Comparison of ENCODE assay signal across 27 mouse cellular contexts in the genomic region with DNA sequence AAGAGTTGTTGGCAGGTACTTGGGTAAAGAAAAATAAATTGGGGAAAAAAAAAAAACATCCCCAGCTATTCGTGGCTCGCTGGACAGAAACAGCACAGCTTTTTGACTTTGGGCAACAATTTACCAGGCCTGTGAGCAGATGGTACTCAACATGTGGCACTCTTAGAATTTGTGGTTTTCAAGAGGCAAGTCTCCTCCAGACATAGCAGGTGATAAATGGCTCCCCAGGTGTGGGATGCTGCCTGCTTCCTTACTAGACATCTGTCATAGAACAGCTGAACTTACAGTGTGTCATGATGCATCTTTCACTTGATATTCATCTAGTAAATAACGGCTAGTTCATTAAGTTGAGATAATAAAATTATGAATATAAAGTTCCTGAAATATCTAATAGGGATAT.
DNase-seq lines count a peak whose midpoint lies in the region; ATAC-seq and TF ChIP-seq lines count a peak whose summit lies in the region.
"Had no signal": no experiment of that assay in that cellular context is flagged by ENCODE, and none has a peak within 500 bp of the region (broad histone marks: within the 10 kb centered on the region; RNA-seq: fewer than 3 reads in every experiment).

No protein-coding gene starts in this region.

- H3K4me2 ChIP-seq in hindbrain, postnatal 0 days (ENCODE audit: low read depth, low read length), result no peak overlapping the region
- no peak overlapping the region for H3K4me2 ChIP-seq in hindbrain, embryonic 11.5 days (replicated peaks; ENCODE audit: low read depth, low read length)
- no peak overlapping the region for H3K4me2 ChIP-seq in neural tube, embryonic 14.5 days (ENCODE audit: low read depth, low read length)
- H3K4me2 ChIP-seq in neural tube, embryonic 15.5 days, result no peak overlapping the region
- H3K4me2 ChIP-seq: embryonic facial prominence, embryonic 12.5 days; embryonic facial prominence, embryonic 15.5 days; forebrain, embryonic 12.5 days; heart, embryonic 13.5 days; hindbrain, embryonic 12.5 days had no signal

- H3K4me3 ChIP-seq in hindbrain, postnatal 0 days (ENCODE audit: low read length), result no peak overlapping the region
- H3K4me3 ChIP-seq in hindbrain, embryonic 11.5 days (ENCODE audit: low read depth, low read length), result no peak overlapping the region
- no peak overlapping the region for H3K4me3 ChIP-seq in neural tube, embryonic 14.5 days (ENCODE audit: low read depth, low read length)
- no peak overlapping the region for H3K4me3 ChIP-seq in neural tube, embryonic 15.5 days (replicated peaks)
- H3K4me3 ChIP-seq: embryonic facial prominence, embryonic 12.5 days; embryonic facial prominence, embryonic 15.5 days; forebrain, embryonic 12.5 days; heart, adult 2 months; heart, embryonic 10.5 days; heart, embryonic 13.5 days; hindbrain, embryonic 12.5 days had no signal

- WGBS in hindbrain, postnatal 0 days, result 48% methylated on average over 3 of the region's 3 CpGs
- WGBS in hindbrain, embryonic 11.5 days, result 82% methylated on average over 3 of the region's 3 CpGs
- 62% methylated on average over 3 of the region's 3 CpGs for WGBS in neural tube, embryonic 14.5 days
- WGBS in neural tube, embryonic 15.5 days, result 55% methylated on average over 3 of the region's 3 CpGs

- no peak overlapping the region for H3K9ac ChIP-seq in hindbrain, postnatal 0 days (replicated peaks; ENCODE audit: low read length)
- no peak overlapping the region for H3K9ac ChIP-seq in hindbrain, embryonic 11.5 days (ENCODE audit: low read depth, low read length)
- no peak overlapping the region for H3K9ac ChIP-seq in neural tube, embryonic 14.5 days (replicated peaks; ENCODE audit: low read depth, low read length)
- no peak overlapping the region for H3K9ac ChIP-seq in neural tube, embryonic 15.5 days (replicated peaks)
- H3K9ac ChIP-seq: embryonic facial prominence, embryonic 12.5 days; embryonic facial prominence, embryonic 15.5 days; forebrain, embryonic 12.5 days; heart, embryonic 13.5 days; hindbrain, embryonic 12.5 days had no signal

- DNase-seq in cerebellum, postnatal 14 days, result peak; percentile 2 to 14
- no peak for DNase-seq in cerebellum, postnatal 4 days (ENCODE audit: low spot score in 2 of 2)
- DNase-seq in hindbrain, postnatal 0 days (ENCODE audit: low spot score), result peak; percentile 58
- no peak for DNase-seq in hindbrain, embryonic 11.5 days (ENCODE audit: low spot score)
- no peak for DNase-seq in spleen, postnatal 10 days (ENCODE audit: low spot score in 2 of 2)
- DNase-seq: adrenal gland, adult 2 months; adrenal gland, postnatal 14 days; B cell, adult 2 months; cerebellum, adult 18-20 months; cerebellum, adult 9-10 months; gastrocnemius, postnatal 10 days; gastrocnemius, postnatal 36 days; heart, adult 2 months; heart, postnatal 14 days; heart, postnatal 4 days had no signal

- H3K36me3 ChIP-seq in hindbrain, postnatal 0 days (ENCODE audit: insufficient read depth, low read length), result no peaks in the 10 kb centered on the region
- H3K36me3 ChIP-seq in hindbrain, embryonic 11.5 days (ENCODE audit: control insufficient read depth, insufficient read depth, low read length), result no peaks in the 10 kb centered on the region
- no peaks in the 10 kb centered on the region for H3K36me3 ChIP-seq in neural tube, embryonic 14.5 days (ENCODE audit: control insufficient read depth, insufficient read depth, low read length)
- no peaks in the 10 kb centered on the region for H3K36me3 ChIP-seq in neural tube, embryonic 15.5 days
- H3K36me3 ChIP-seq: embryonic facial prominence, embryonic 12.5 days; embryonic facial prominence, embryonic 15.5 days; forebrain, embryonic 12.5 days; G1E; heart, embryonic 10.5 days; heart, embryonic 13.5 days; hindbrain, embryonic 12.5 days had no signal

- no peaks in the 10 kb centered on the region for H3K9me3 ChIP-seq in hindbrain, postnatal 0 days (ENCODE audit: low read length)
- H3K9me3 ChIP-seq in hindbrain, embryonic 11.5 days (ENCODE audit: control insufficient read depth, low read length), result no peaks in the 10 kb centered on the region
- no peaks in the 10 kb centered on the region for H3K9me3 ChIP-seq in neural tube, embryonic 14.5 days (ENCODE audit: control insufficient read depth, low read length)
- no peaks in the 10 kb centered on the region for H3K9me3 ChIP-seq in neural tube, embryonic 15.5 days (replicated peaks)
- H3K9me3 ChIP-seq: embryonic facial prominence, embryonic 12.5 days; embryonic facial prominence, embryonic 15.5 days; forebrain, embryonic 12.5 days; G1E; heart, embryonic 10.5 days; heart, embryonic 13.5 days; hindbrain, embryonic 12.5 days had no signal

- ATAC-seq in hindbrain, postnatal 0 days, result peak; percentile 49; the same call in 1 of the 2 replicates
- ATAC-seq in hindbrain, embryonic 11.5 days (ENCODE audit: low FRiP score), result no peak
- ATAC-seq in neural tube, embryonic 14.5 days (ENCODE audit: low read depth), result peak; percentile 44; the same call in 1 of the 2 replicates
- ATAC-seq in neural tube, embryonic 15.5 days (ENCODE audit: low FRiP score), result no peak
- ATAC-seq: forebrain, embryonic 16.5 days; intestine, postnatal 0 days; Patski had no signal

- H3K4me1 ChIP-seq in hindbrain, postnatal 0 days (ENCODE audit: insufficient read depth, low read length), result no peaks in the 10 kb centered on the region
- no peaks in the 10 kb centered on the region for H3K4me1 ChIP-seq in hindbrain, embryonic 11.5 days (replicated peaks; ENCODE audit: control insufficient read depth, insufficient read depth, low read length)
- H3K4me1 ChIP-seq in neural tube, embryonic 14.5 days (ENCODE audit: control insufficient read depth, insufficient read depth, low read length), result no peaks in the 10 kb centered on the region
- H3K4me1 ChIP-seq in neural tube, embryonic 15.5 days, result no peaks in the 10 kb centered on the region
- H3K4me1 ChIP-seq: embryonic facial prominence, embryonic 12.5 days; embryonic facial prominence, embryonic 15.5 days; forebrain, embryonic 12.5 days; heart, embryonic 10.5 days; heart, embryonic 13.5 days; hindbrain, embryonic 12.5 days had no signal

- H3K27me3 ChIP-seq in hindbrain, postnatal 0 days (ENCODE audit: insufficient read depth, low read length), result no peaks in the 10 kb centered on the region
- no peaks in the 10 kb centered on the region for H3K27me3 ChIP-seq in hindbrain, embryonic 11.5 days (ENCODE audit: control insufficient read depth, insufficient read depth, low read length)
- H3K27me3 ChIP-seq in neural tube, embryonic 14.5 days (ENCODE audit: control insufficient read depth, insufficient read depth, low read length), result no peaks in the 10 kb centered on the region
- H3K27me3 ChIP-seq in neural tube, embryonic 15.5 days (replicated peaks), result no peaks in the 10 kb centered on the region
- H3K27me3 ChIP-seq: embryonic facial prominence, embryonic 12.5 days; embryonic facial prominence, embryonic 15.5 days; forebrain, embryonic 12.5 days; heart, embryonic 13.5 days; hindbrain, embryonic 12.5 days; Patski had no signal

- no peak for TF ChIP-seq CTCF in hindbrain, postnatal 0 days (IDR thresholded peaks at IDR 0.05; ENCODE audit: low read depth)

- no peak overlapping the region for H3K27ac ChIP-seq in hindbrain, postnatal 0 days
- H3K27ac ChIP-seq in hindbrain, embryonic 11.5 days (ENCODE audit: low read depth, low read length), result no peak overlapping the region
- H3K27ac ChIP-seq in neural tube, embryonic 14.5 days (ENCODE audit: low read depth, low read length), result no peak overlapping the region
- H3K27ac ChIP-seq in neural tube, embryonic 15.5 days (replicated peaks), result no peak overlapping the region
- H3K27ac ChIP-seq: embryonic facial prominence, embryonic 12.5 days; embryonic facial prominence, embryonic 15.5 days; forebrain, embryonic 12.5 days; heart, adult 2 months; heart, embryonic 10.5 days; heart, embryonic 13.5 days; hindbrain, embryonic 12.5 days had no signal

Comparison
In these comparisons a context has a peak if more than half of its experiments do, and no peak if none do; other contexts are left out.
1. DNase-seq: peak in cerebellum, postnatal 14 days (2 of 2) and hindbrain, postnatal 0 days (single experiment); none in cerebellum, postnatal 4 days (0 of 2), hindbrain, embryonic 11.5 days (single experiment) and spleen, postnatal 10 days (0 of 2).
2. ATAC-seq: peak in hindbrain, postnatal 0 days (single experiment) and neural tube, embryonic 14.5 days (single experiment); none in hindbrain, embryonic 11.5 days (single experiment) and neural tube, embryonic 15.5 days (single experiment).